Mouse (Mus musculus) midbrain, embryonic 14.5 days (tissue): ENCODE measurements at regions not wholly inside any gene's neighbourhood (a gene's known extent, or its start where the extent isn't known, plus 50 kb on each side); places are given as distances from the start of the nearest gene placed in this dataset.

ENCODE experiments used
- ATAC-seq: fragments of 200-750 bp; cut with Nextera tagmentation; 2 replicates; pipeline ENCODE4 v1.8.0; 2017; ENCODE audit warnings: moderate number of reproducible peaks, moderate library complexity; ENCODE audit not compliant: low FRiP score, low TSS enrichment
- DNase-seq: peaks from one replicate; pipeline ENCODE4 v3.0.0-alpha.2; 2015
- H3K27ac ChIP-seq: fragments of 300-500 bp; sonication (generic); replicated peaks from 2 replicates; pipeline ENCODE4 v1.5.1; 2014; ENCODE audit warnings: mild to moderate bottlenecking, low read depth, low read length, moderate library complexity
- H3K27me3 ChIP-seq: fragments of 300-500 bp; sonication (generic); 2 replicates; pipeline ENCODE4 v1.6.1; 2014; ENCODE audit warnings: low read length, control low read depth, mixed read lengths; ENCODE audit not compliant: control insufficient read depth, insufficient read depth
- H3K36me3 ChIP-seq: fragments of 300-500 bp; sonication (generic); 2 replicates; pipeline ENCODE4 v1.6.1; 2014; ENCODE audit warnings: low read length, control low read depth; ENCODE audit not compliant: control insufficient read depth, insufficient read depth
- H3K4me1 ChIP-seq: fragments of 300-500 bp; sonication (generic); 2 replicates; pipeline ENCODE4 v1.6.1; 2014; ENCODE audit warnings: mild to moderate bottlenecking, antibody characterized with exemption, low read length, control low read depth; ENCODE audit not compliant: control insufficient read depth, insufficient read depth
- H3K4me2 ChIP-seq: fragments of 300-500 bp; sonication (generic); 2 replicates; pipeline ENCODE4 v1.6.1; 2014; ENCODE audit warnings: mild to moderate bottlenecking, low read length, moderate library complexity
- H3K4me3 ChIP-seq: fragments of 300-500 bp; sonication (generic); replicated peaks from 2 replicates; pipeline ENCODE4 v1.5.1; 2014; ENCODE audit warnings: low read depth, low read length
- H3K9ac ChIP-seq: fragments of 300-500 bp; sonication (generic); replicated peaks from 2 replicates; pipeline ENCODE4 v1.6.1; 2014; ENCODE audit warnings: mild to moderate bottlenecking, low read length, moderate library complexity
- H3K9me3 ChIP-seq: fragments of 300-500 bp; sonication (generic); 2 replicates; pipeline ENCODE4 v1.6.1; 2016; ENCODE audit warnings: low read length, control low read depth, mixed read lengths; ENCODE audit not compliant: control insufficient read depth
- WGBS: fragments of 180-500 bp; shearing (Covaris S2); extraction: QIAGEN DNeasy Blood & Tissue Kit; methylation state at CpG from one replicate; pipeline ENCODE4 v1.1.7; 2014; 5-methylcytosine and 5-hydroxymethylcytosine counted together

- no peak overlapping the region for H3K4me2 ChIP-seq
- no peak overlapping the region for H3K9ac ChIP-seq
- H3K27me3 ChIP-seq = no peaks in the 10 kb centered on the region
- ATAC-seq = no peak
- H3K36me3 ChIP-seq = no peaks in the 10 kb centered on the region
- H3K27ac ChIP-seq = no peak overlapping the region
- DNase-seq = no peak
- no peaks in the 10 kb centered on the region for H3K4me1 ChIP-seq
- no peak overlapping the region for H3K4me3 ChIP-seq
- 98% methylated on average over 3 of the region's 3 CpGs for WGBS
- no peaks in the 10 kb centered on the region for H3K9me3 ChIP-seq
Measured at GRCm38 (mm10) chr12:25529537-25529936, 432.6 kb upstream of the Id2 start.

GRCm38 (mm10) chr12:25526639-25527038 lies 429.7 kb upstream of the Id2 start:
- H3K27me3 ChIP-seq = no peaks in the 10 kb centered on the region
- H3K36me3 ChIP-seq = no peaks in the 10 kb centered on the region
- ATAC-seq = no peak
- 93% methylated on average over 11 of the region's 11 CpGs for WGBS
- H3K9ac ChIP-seq = no peak overlapping the region
- H3K4me2 ChIP-seq = no peak overlapping the region
- DNase-seq = no peak
- no peak overlapping the region for H3K27ac ChIP-seq
- no peak overlapping the region for H3K4me3 ChIP-seq
- H3K9me3 ChIP-seq = no peaks in the 10 kb centered on the region
- H3K4me1 ChIP-seq = no peaks in the 10 kb centered on the region

GRCm38 (mm10) chr12:25516738-25517137 lies 419.8 kb upstream of the Id2 start:
- no peaks in the 10 kb centered on the region for H3K36me3 ChIP-seq
- H3K9ac ChIP-seq = no peak overlapping the region
- no peaks in the 10 kb centered on the region for H3K4me1 ChIP-seq
- DNase-seq = no peak
- 84% methylated on average over 2 of the region's 2 CpGs for WGBS
- no peaks in the 10 kb centered on the region for H3K27me3 ChIP-seq
- H3K9me3 ChIP-seq = no peaks in the 10 kb centered on the region
- no peak overlapping the region for H3K4me2 ChIP-seq
- no peak for ATAC-seq
- no peak overlapping the region for H3K4me3 ChIP-seq
- no peak overlapping the region for H3K27ac ChIP-seq

GRCm38 (mm10) chr12:25513679-25514078 lies 416.7 kb upstream of the Id2 start:
- no peak for ATAC-seq
- DNase-seq = peak; percentile 66

GRCm38 (mm10) chr12:25509666-25510065 lies 412.7 kb upstream of the Id2 start:
- Histone ChIP-seq H3K4me3 (no peak overlapping the region), H3K9ac (no peak overlapping the region), H3K27me3 (no peaks in the 10 kb centered on the region), H3K4me2 (no peak overlapping the region), H3K9me3 (peaks cover 6% of the 10 kb centered on the region), H3K27ac (no peak overlapping the region), H3K36me3 (no peaks in the 10 kb centered on the region), H3K4me1 (no peaks in the 10 kb centered on the region)
- DNase-seq (no peak), ATAC-seq (no peak)
- 93% methylated on average over 4 of the region's 4 CpGs for WGBS

More at GRCm38 (mm10) chr12:25513679-25514078, 416.7 kb upstream of the Id2 start:
- H3K4me3 ChIP-seq = no peak overlapping the region
- H3K4me2 ChIP-seq = no peak overlapping the region
- no peaks in the 10 kb centered on the region for H3K36me3 ChIP-seq
- H3K4me1 ChIP-seq = no peaks in the 10 kb centered on the region
- no peak overlapping the region for H3K9ac ChIP-seq
- H3K27ac ChIP-seq = no peak overlapping the region
- no peaks in the 10 kb centered on the region for H3K27me3 ChIP-seq
- H3K9me3 ChIP-seq = no peaks in the 10 kb centered on the region

- 86% methylated on average over 5 of the region's 5 CpGs for WGBS
- H3K4me2 ChIP-seq = no peak overlapping the region
- no peak overlapping the region for H3K27ac ChIP-seq
- DNase-seq (no peak), ATAC-seq (no peak)
- no peaks in the 10 kb centered on the region for H3K4me1 ChIP-seq
- H3K9ac ChIP-seq = no peak overlapping the region
- no peaks in the 10 kb centered on the region for H3K27me3 ChIP-seq
- no peak overlapping the region for H3K4me3 ChIP-seq
- H3K36me3 ChIP-seq = no peaks in the 10 kb centered on the region
- H3K9me3 ChIP-seq = no peaks in the 10 kb centered on the region
Measured at GRCm38 (mm10) chr12:25493233-25493632, 396.3 kb upstream of the Id2 start.

- Histone ChIP-seq H3K27ac (no peak overlapping the region), H3K4me2 (no peak overlapping the region), H3K4me3 (no peak overlapping the region), H3K9ac (no peak overlapping the region), H3K27me3 (no peaks in the 10 kb centered on the region), H3K4me1 (no peaks in the 10 kb centered on the region), H3K36me3 (no peaks in the 10 kb centered on the region), H3K9me3 (no peaks in the 10 kb centered on the region)
- 92% methylated on average over 3 of the region's 3 CpGs for WGBS
- ATAC-seq = no peak
- no peak for DNase-seq
Measured at GRCm38 (mm10) chr12:25492483-25493190, 395.7 kb upstream of the Id2 start.

GRCm38 (mm10) chr12:25475180-25475758 lies 378.3 kb upstream of the Id2 start:
- 2% methylated on average over 10 of the region's 10 CpGs for WGBS
- Histone ChIP-seq H3K27ac (peak overlapping the region; percentile 73), H3K9me3 (no peaks in the 10 kb centered on the region), H3K4me2 (peak overlapping the region; percentile 30), H3K36me3 (no peaks in the 10 kb centered on the region), H3K4me1 (peaks cover 24% of the 10 kb centered on the region), H3K27me3 (no peaks in the 10 kb centered on the region), H3K9ac (0 out of 2 replicates have a peak overlapping the region, but pooled peaks have one; percentile 27), H3K4me3 (no peak overlapping the region)
- ATAC-seq (peak; percentile 90), DNase-seq (peak; percentile 75)

GRCm38 (mm10) chr12:25469181-25469580 lies 372.2 kb upstream of the Id2 start:
- Histone ChIP-seq H3K4me1 (no peaks in the 10 kb centered on the region), H3K27me3 (no peaks in the 10 kb centered on the region), H3K36me3 (no peaks in the 10 kb centered on the region), H3K4me2 (no peak overlapping the region), H3K4me3 (no peak overlapping the region), H3K9me3 (no peaks in the 10 kb centered on the region), H3K9ac (no peak overlapping the region), H3K27ac (no peak overlapping the region)
- WGBS = 72% methylated on average over 10 of the region's 10 CpGs
- no peak for ATAC-seq
- DNase-seq = peak; percentile 21
